Mouse (Mus musculus) cerebellum, adult 11 months (tissue): ENCODE measurements around the gene Olfr476.
"Not testable (repeated sequence)": the region's sequence is repeated elsewhere in the genome, so short reads cannot be mapped to it uniquely, and the experiment has no call there.

Experiments
- DNase-seq: peaks from one replicate; pipeline ENCODE4 v3.0.0; 2022

Gene Olfr476

DNA sequence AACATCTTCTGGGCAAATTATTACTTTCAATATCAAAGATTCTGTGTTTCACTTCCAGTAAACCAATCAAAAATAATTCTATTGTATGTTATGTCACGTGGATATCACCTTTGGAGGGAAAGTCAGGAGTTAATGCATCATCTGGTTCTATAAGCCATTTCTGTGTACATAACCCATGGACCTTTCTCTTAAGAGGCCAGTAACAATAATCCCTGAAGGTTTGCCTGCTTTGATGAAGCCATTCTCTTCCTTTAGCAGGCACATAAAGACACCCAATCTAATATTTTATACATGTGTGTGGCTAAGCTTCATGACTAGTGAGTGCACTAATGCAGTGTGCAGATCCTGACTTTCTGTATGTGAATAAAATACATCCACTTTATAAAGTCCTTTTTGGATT is at the start of gene Olfr476:
Gene Olfr476, plus strand, starts transcription at position 301 of the 400 bp plus-strand sequence.
- DNase-seq = no peak

DNA sequence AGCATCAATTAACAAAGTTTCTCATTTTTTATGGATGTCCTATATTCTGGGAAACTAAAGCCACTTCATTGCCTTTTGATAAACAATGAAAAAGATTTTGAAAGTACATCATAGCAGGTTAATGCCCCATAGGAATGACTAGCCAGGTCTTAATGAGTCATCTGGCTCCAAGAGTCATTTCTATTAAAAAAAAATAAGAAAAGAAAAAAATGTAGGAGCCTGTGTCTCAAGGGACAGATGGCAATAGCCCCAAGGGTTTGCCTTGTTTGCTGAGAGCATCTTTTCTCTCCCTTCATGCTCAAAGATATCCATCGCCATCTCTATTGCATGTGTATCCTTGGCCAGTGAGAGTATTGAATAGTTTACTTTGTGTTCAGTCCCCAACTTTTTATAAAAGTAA is 34.5 kb upstream of the Olfr476 start, which contains the start of gene Olfr473:
Gene Olfr473, plus strand, starts transcription at position 301 of the 400 bp plus-strand sequence.
- DNase-seq = no peak

DNA sequence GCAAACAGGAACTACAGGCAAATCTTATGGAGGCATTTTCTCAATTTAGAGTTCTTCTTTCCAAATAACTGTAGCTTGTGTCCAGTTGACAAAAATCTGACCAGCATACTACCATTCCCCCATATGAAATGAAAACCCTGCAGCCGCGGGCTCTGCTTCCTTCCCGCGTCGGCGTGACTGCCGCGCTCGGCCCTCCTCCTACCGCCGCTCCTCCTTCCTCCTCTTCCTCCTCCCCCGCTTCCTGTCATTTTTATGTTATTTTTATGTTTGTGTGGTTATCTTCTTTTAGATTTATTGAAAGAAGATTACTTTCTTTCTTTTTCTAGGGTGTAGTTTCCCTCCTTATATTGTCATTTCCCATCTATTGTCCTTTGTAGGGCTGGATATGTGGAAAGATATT is 12.1 kb upstream of the Olfr476 start:
- not testable (repeated sequence) for DNase-seq

DNA sequence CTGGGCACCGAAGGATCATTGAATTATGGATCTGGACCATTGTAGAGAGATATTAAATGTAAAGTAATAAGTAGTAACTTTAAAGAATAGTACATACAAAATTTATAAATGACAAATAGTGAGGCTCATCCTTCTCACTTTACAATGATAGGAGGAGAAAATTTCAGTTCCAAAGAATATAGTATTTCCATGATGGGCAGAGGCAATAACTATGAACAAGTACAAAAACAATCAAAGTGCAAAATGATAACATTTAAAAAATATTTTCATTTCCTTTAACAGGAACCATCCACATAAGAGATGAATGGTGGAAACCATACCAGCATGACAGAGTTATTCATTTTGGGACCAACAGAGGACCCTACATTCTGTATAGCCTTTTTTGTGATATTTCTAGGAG is 10.3 kb upstream of the Olfr476 start, which contains the start of gene Olfr474:
Gene Olfr474, plus strand, starts transcription at position 301 of the 400 bp plus-strand sequence.
- DNase-seq = no peak

DNA sequence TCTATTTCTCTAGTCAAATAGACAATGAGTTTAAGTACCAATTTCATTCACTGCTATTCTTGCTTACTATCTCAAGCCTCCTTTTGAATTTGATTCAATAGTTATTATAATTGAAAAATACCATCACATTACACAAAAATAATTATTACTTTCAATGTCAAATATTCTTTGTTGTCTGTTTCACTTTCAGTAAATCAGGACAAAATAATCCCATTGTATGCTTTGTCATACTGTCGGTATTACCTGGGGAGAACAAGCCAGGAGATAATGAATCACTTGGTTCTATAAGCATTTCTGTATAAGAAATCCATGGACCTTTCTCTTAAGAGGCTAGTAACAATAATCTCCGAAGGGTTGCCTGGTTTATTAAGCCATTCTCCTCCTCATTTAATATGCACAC is 21.8 kb downstream of the Olfr476 start, which contains the start of gene Olfr477:
Gene Olfr477, plus strand, starts transcription at position 301 of the 400 bp plus-strand sequence.
- DNase-seq = no peak

DNA sequence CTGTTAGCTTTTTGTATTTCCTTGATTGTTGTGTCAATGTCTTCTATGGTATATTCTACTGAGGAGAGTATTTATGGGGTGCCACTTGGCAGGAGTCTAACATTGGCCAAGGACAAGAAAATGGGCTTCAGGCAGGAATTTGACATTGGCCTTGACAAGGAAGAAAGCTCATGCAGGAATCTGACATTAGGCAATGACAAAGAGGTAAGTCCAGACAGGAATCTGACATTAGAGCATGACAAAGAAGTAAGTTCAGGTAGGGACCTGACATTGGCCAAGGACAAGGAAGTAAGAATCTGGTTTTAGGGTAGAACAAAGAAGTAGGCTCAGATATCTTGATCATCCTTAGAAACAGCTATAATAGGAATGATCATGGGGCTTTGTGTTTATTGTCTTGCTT is 49.7 kb downstream of the Olfr476 start:
- not testable (repeated sequence) for DNase-seq
